ENCODE assay signal across 7 mouse cellular contexts in the genomic region with DNA sequence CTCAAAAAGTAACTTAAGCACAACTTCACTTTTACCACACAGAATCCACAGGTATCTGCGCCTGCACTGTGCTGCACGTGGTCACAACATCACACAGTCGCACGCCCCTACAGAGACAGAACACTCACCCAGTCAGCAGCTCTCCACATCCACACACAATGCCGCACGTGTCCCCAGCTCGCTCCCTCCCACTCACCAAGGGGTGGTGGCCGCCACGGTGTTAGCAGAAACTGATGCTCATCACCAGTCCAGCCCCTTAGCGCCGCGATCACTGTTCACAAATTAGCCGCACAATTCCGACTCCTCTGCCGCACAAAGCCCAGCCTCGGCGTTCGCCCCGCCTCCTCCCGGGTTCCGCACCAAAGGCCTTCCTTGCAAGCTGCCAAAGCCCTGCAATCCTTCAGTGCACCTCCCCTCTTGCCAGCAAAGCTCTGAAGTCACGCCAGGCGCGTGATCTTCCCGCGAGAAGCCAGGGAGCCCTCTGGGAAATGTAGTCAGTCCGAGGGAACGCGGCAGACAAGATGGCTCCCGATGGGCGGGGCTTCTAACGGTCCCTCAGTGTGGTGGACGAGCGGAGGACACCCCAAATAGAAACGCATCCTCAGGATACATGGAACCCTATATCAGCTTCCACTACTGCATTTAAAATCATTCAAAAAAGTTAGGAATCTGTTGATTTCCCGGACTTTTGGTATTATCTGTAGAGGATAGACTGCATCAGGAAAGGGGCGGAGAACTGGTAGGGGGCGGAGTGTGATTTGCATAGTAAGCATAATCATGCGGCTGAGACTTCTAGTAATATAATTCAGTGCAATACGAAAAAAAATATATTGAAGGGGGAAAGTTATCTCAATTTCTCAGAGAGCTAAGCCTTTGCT. TPM values are rescaled to one million over a fixed set of nuclear protein-coding genes. Genes with fewer than 3 reads are reported as not detected.
DNase-seq lines count a peak whose midpoint lies in the region; ATAC-seq lines count a peak whose summit lies in the region.

A gene (minus strand): TSS at position 319 of the 878 bp plus-strand sequence.
A gene (minus strand): TSS at position 436 of the 878 bp plus-strand sequence.

- peak within 1 kb of the TSS; percentile 70 for H3K4me3 ChIP-seq in embryonic facial prominence, embryonic 12.5 days
- H3K4me3 ChIP-seq in limb, embryonic 11.5 days (ENCODE audit: low read depth, low read length) = peak within 1 kb of the TSS; percentile 71
- H3K4me3 ChIP-seq in midbrain, embryonic 14.5 days (replicated peaks; ENCODE audit: low read depth, low read length) = peak within 1 kb of the TSS; percentile 65

- peak within 1 kb of the TSS; percentile 74 for H3K9ac ChIP-seq in embryonic facial prominence, embryonic 12.5 days
- H3K9ac ChIP-seq in limb, embryonic 11.5 days (ENCODE audit: low read length) = peak within 1 kb of the TSS; percentile 80
- peak within 1 kb of the TSS; percentile 66 for H3K9ac ChIP-seq in midbrain, embryonic 14.5 days (replicated peaks; ENCODE audit: low read length)

- under 1% methylated on average over 40 of the region's 40 CpGs for WGBS in embryonic facial prominence, embryonic 12.5 days
- WGBS in limb, embryonic 11.5 days = under 1% methylated on average over 40 of the region's 40 CpGs
- under 1% methylated on average over 40 of the region's 40 CpGs for WGBS in midbrain, embryonic 14.5 days

- peaks cover 17% of the 10 kb centered on the region for H3K36me3 ChIP-seq in embryonic facial prominence, embryonic 12.5 days
- peaks cover 5% of the 10 kb centered on the region for H3K36me3 ChIP-seq in limb, embryonic 11.5 days (ENCODE audit: control insufficient read depth, insufficient read depth, low read length)
- H3K36me3 ChIP-seq in midbrain, embryonic 14.5 days (ENCODE audit: control insufficient read depth, insufficient read depth, low read length) = peaks cover 14% of the 10 kb centered on the region

- DNase-seq in adrenal gland, postnatal 25 days = peak; percentile 94
- peak; percentile 100 for DNase-seq in heart, adult 11 months
- peak; percentile 96 for DNase-seq in kidney, adult 18-20 months
- peak; percentile 98 for DNase-seq in limb, embryonic 11.5 days (ENCODE audit: low spot score)
- peak; percentile 99 for DNase-seq in midbrain, embryonic 14.5 days
- DNase-seq in spleen, adult 18-20 months = peak; percentile 89 to 94

- H3K4me2 ChIP-seq in embryonic facial prominence, embryonic 12.5 days (replicated peaks) = peak within 1 kb of the TSS; percentile 83
- H3K4me2 ChIP-seq in limb, embryonic 11.5 days (ENCODE audit: low read depth, severe bottlenecking) = peak within 1 kb of the TSS; percentile 77
- H3K4me2 ChIP-seq in midbrain, embryonic 14.5 days (ENCODE audit: low read length) = peak within 1 kb of the TSS; percentile 86

- peaks cover 27% of the 10 kb centered on the region for H3K4me1 ChIP-seq in embryonic facial prominence, embryonic 12.5 days
- H3K4me1 ChIP-seq in limb, embryonic 11.5 days (ENCODE audit: control insufficient read depth, insufficient read depth, low read length) = peaks cover 9% of the 10 kb centered on the region
- H3K4me1 ChIP-seq in midbrain, embryonic 14.5 days (ENCODE audit: control insufficient read depth, insufficient read depth, low read length) = peaks cover 26% of the 10 kb centered on the region

- H3K9me3 ChIP-seq in embryonic facial prominence, embryonic 12.5 days = peaks cover 3% of the 10 kb centered on the region; the same call in 1 of the 2 replicates
- 0 out of 2 replicates have a peak, but pooled peaks cover under 1% of the 10 kb centered on the region for H3K9me3 ChIP-seq in limb, embryonic 11.5 days (ENCODE audit: control insufficient read depth, low read length)
- H3K9me3 ChIP-seq in midbrain, embryonic 14.5 days (ENCODE audit: control insufficient read depth, low read length) = no peaks in the 10 kb centered on the region

- H3K27ac ChIP-seq in embryonic facial prominence, embryonic 12.5 days = peak within 1 kb of the TSS; percentile 87
- H3K27ac ChIP-seq in limb, embryonic 11.5 days (replicated peaks; ENCODE audit: low read depth, low read length) = peak within 1 kb of the TSS; percentile 67; the same call in 1 of the 2 replicates
- H3K27ac ChIP-seq in midbrain, embryonic 14.5 days (replicated peaks; ENCODE audit: low read depth, low read length) = peak within 1 kb of the TSS; percentile 90

- peak; percentile 89 for ATAC-seq in embryonic facial prominence, embryonic 12.5 days (ENCODE audit: insufficient number of reproducible peaks, insufficient read depth, low FRiP score, low TSS enrichment)
- ATAC-seq in limb, embryonic 11.5 days (ENCODE audit: insufficient number of reproducible peaks, low FRiP score, low TSS enrichment, low read depth) = peak; percentile 89
- peak; percentile 93 for ATAC-seq in midbrain, embryonic 14.5 days (ENCODE audit: low FRiP score, low TSS enrichment)

- H3K27me3 ChIP-seq in embryonic facial prominence, embryonic 12.5 days = no peaks in the 10 kb centered on the region
- no peaks in the 10 kb centered on the region for H3K27me3 ChIP-seq in limb, embryonic 11.5 days (ENCODE audit: control insufficient read depth, insufficient read depth, low read length)
- H3K27me3 ChIP-seq in midbrain, embryonic 14.5 days (ENCODE audit: control insufficient read depth, insufficient read depth, low read length) = no peaks in the 10 kb centered on the region

RNA-seq across cellular contexts. Expression of the first gene that starts in this region (rescaled TPM):
- total RNA-seq in adrenal gland, postnatal 25 days (2021) = not detected in 2 replicates
- polyA plus RNA-seq in embryonic facial prominence, embryonic 12.5 days (2016; fragmentation: Nextera tagmentation; extraction: Ambion mirVana) = 3.3 and 4.4 TPM in 2 replicates
- polyA plus RNA-seq in limb, embryonic 11.5 days (2014; fragmentation: Nextera tagmentation; extraction: Ambion mirVana) = 3.2 and 4.6 TPM in 2 replicates
- 1.7 and 1.8 TPM in 2 replicates for polyA plus RNA-seq in midbrain, embryonic 14.5 days (2014; fragmentation: Nextera tagmentation; extraction: Ambion mirVana)

RNA-seq across cellular contexts. Expression of the second gene that starts in this region (rescaled TPM):
- 3.1 and 4.2 TPM in 2 replicates for total RNA-seq in adrenal gland, postnatal 25 days (2021)
- polyA plus RNA-seq in embryonic facial prominence, embryonic 12.5 days (2016; fragmentation: Nextera tagmentation; extraction: Ambion mirVana) = 16.3 and 19.5 TPM in 2 replicates
- 17.0 and 19.7 TPM in 2 replicates for polyA plus RNA-seq in limb, embryonic 11.5 days (2014; fragmentation: Nextera tagmentation; extraction: Ambion mirVana)
- 17.5 and 21.1 TPM in 2 replicates for polyA plus RNA-seq in midbrain, embryonic 14.5 days (2014; fragmentation: Nextera tagmentation; extraction: Ambion mirVana)

Comparison
In these comparisons a context has a peak if more than half of its experiments do, and no peak if none do; other contexts are left out.
1. Peak in every context shown above with its lines: DNase-seq, ATAC-seq, H3K4me3 ChIP-seq and H3K27ac ChIP-seq.